Mouse (Mus musculus): ENCODE results near the gene Arl4a.

Gene Arl4a

DNA sequence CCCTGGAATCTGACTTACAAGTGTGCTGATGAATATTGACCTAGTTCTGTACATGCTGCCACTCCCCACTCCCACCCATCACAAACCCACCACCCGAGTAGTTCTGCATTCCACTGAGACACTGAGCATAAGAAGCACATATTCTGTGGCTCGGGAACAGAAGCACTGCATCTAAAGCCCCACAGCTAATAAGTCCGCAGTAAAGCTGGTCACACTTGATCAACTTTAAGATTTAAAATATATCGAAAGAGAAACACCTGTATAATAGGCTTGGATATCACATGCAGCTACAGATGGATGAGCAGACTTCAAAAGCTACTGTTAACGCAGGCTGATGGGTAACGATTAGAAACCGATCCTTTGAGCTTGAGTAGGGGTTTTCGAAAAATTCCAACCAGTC is 78.7 kb downstream of the Arl4a start:
- no peak for DNase-seq (ENCODE audit: low spot score in 2 of 2)

DNA sequence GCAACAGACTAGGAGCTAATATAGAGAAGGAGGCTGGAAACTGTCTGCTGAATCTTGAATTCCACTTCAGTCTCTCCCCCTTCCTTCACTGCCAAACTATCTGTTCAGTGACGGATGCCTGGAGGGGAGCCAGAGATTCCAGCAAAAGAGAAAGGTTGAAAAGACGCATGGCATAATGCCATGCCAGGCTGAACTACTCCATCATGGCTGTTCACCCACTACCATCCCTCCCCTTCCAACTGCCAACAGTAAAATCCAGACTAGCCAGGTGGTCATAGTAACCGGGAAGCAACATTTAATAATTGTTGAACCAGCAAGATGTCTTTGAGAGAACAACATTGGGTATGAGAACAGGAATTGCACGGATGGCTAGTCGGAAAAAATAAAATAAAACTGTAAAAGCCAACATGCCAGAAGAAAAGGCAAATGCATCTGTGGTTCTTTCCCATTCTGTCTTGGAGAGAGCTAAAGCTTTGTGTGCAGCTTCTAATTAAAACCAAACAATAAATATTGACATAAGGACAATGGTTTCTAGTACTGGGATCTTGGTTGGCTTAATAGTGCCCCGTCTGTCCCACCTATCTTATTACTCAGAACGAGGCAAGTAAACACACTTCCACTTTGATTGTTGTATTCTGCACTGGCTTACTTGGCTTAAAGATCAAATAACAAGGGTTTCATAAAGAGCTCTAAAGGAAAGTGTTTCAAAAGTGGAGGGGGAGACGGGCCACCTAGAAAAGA is 79.7 kb downstream of the Arl4a start:
- DNase-seq (ENCODE audit: low spot score in 2 of 2) = peak in 1 of 2 experiments; percentile 22

DNA sequence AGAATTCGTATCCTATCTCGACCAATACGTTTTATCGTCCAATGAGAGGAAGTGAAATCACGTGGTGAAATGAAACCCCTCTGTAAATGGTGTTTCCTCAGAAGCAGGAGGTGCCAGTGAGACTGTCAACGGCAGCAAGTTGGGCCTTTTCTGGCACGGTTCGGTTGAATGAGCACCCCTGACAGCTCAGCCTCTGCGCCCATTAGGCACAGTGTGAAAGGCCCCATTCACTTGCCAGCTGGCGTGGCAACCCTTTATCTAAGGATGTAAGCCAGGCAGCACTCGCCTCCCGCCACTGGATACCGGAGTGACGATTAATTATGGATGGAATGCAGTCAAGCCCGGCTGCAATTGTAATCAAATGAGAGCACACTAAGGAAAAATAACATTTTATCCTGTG is 81.4 kb downstream of the Arl4a start:
- DNase-seq (ENCODE audit: low spot score in 2 of 2) = peak; percentile 39 to 40

Data from frontal cortex, postnatal 14 days (tissue).